Mouse (Mus musculus) lung, adult 18-20 months (tissue): ENCODE results near the gene Rasgrf1.

Experiments used
- DNase-seq, 2 experiments: peaks; one replicate each; pipeline ENCODE4 v3.0.0; 2022; ENCODE audit warnings: mixed read lengths in 2 of 2

Rasgrf1 gene

GRCm38 (mm10) chr9:89907941-89908340, 1.8 kb upstream of the Rasgrf1 start:
- no peak for DNase-seq

DNA sequence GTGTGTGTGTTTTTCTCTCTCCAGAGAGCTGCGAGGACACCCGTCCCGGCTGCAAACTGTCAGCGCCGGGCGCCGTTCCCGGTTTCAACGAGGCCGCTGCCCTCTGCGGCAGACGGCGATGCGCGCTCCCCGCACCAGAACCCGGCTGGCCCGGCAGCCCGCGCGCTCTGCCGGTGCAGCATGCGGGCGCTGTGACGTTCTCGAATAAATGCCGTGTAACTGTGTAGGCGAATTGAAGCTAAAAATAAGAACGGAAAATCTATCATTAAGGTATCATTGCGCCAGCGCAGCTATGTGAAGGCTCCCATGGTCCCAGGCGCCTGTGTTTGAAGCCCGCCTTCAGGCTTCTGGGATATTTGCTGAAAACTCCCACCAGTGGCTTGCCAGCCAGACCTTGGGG, 1.1 kb upstream of the Rasgrf1 start:
- DNase-seq = no peak

- no peak for DNase-seq
Measured at GRCm38 (mm10) chr9:89910011-89910400, 298 bp downstream of the Rasgrf1 start.

DNA sequence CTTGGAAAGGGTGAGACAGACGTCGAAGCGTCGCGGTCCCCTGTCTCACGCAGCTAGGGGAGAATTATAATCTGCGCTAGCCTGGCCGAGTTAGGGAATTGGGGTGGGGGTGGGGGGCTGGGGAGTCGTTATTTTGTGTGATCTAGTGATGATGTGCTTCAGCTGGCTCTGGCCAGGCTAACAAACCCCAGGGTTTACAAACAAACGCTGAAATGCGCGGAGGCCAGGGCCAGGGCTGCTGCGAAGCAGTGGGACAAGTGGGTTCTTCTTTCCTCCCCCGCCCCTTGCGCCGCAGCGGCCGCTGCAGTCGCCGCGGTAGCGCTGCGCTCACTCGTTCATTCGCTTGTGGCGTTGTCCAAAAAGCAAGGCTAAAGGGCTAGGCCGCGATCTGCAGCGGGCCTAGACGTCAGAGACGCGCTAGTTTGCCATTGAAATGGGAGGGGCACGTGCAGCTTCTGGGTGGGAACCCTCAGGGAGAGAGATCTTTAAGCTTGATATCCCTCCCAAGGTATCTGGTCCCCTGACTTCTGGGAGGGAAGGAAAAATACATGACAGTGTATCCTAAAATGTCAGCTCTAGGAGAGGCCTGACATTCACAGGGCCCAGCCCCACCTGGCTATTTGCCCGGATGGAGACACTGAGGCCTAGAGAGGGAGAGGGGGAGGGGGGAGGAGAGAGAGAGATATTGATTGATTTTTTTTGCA, 1.2 kb downstream of the Rasgrf1 start:
- no peak for DNase-seq

DNA sequence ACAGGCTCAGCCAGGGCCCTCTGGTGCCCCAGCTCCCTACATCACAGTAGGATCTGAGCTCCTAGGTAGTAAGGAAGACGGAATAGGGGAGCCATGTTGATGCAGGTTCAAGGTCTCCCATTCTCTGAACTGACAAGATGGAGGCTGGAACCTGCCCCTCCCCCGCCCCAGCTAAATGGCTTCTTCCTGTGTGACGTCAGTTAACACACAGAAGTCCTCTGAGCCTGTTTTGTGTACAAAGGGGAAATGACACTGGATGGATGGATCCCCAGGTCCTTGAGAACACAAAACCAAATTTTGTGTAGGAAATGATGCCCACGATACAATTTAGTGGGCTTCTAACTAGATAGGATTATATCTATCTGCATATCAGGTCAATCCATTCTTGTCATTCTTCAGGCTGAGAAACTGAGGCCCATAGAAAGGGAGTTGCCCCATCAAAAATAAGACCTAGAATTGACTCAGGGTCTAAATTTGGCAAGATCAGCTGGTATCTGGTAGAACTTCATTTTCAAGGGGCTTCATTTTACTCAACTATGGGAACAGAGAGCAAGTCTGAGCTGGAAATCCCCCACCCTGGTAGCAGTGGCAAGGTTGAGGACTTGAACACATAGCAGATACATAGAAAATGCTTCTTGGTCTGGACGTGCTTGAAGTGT, 2.3 kb downstream of the Rasgrf1 start:
- no peak for DNase-seq

- DNase-seq = no peak
Measured at GRCm38 (mm10) chr9:89913135-89913534, 3.4 kb downstream of the Rasgrf1 start.

DNA sequence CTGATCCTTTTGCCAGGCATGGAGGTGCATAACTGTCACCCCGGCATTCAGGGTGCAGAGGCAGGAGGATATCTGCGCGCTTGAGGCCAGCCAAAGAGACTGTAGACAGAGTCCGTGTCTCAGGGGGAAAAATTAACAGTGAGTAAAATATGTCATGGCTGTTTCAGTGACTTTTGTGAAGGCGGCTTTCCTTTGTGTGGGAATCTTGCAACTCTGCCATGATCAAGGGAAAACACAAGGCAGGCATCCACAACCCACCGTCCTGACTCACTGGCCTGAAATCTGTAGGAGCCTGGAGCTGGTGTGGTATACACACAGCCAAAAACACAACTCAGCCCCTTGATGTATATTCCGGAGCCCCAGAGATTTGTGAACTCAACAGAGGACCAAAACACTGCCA, 6.8 kb downstream of the Rasgrf1 start:
- DNase-seq = no peak

DNA sequence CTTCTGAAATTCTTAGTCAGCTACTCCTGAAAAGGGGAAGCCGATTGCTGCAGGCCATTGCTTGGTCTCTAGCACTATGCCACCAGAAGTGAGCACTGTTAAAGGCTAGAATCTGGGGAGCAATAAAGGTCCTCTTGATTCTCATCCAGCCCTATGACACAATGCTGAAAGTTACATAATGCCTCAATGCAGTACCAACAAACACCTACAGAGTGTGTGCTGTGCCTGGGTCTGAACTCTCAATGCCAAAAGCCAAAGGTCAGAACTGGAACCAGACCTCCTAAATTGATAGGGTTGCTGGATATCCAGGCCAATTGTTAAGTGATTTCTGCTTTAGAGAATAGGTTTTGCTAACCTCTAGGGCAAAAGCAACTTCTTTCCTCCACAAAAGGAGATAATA, 7.7 kb downstream of the Rasgrf1 start:
- no peak for DNase-seq

- no peak for DNase-seq
Measured at GRCm38 (mm10) chr9:89918832-89919231, 9.1 kb downstream of the Rasgrf1 start.

GRCm38 (mm10) chr9:89921121-89921520, 11.4 kb downstream of the Rasgrf1 start:
- DNase-seq = no peak

DNA sequence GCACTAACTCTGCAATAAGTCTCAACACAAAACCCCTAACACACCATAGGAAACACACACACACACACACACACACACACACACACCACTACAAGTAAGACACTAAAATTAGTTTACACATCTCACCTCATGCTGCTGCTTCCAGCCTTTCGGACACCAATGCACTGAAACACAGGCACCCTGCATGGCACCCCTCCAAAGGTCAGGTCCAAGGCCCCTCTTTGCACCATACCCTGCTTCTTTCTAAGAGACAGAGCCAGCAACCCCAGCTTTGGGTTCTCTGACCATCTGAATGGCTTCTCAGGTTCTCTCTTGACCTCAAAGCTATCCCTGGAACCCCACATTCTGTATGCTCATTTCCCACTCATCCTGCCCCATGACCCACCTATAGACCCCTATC, 13.0 kb downstream of the Rasgrf1 start:
- DNase-seq = no peak

DNA sequence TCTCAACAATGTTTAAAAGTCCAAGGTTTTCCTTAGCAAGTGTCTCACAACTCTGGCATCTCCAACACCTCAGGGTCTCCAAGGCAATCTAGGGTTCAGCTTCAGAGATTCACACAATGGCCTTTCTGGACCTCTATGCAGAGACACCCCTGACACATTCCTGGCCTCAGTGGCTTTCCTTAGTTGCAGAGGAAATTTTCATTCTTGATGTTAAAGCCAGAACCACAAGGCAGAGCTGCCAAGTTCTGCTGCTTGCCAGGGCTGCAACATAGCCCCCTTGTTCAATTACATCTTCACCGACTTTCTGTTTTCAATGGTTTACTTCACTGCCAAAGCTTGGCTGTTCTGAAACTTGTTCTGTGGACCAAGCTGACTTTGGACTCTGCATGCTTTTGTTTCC, 15.1 kb downstream of the Rasgrf1 start:
- no peak for DNase-seq

- no peak for DNase-seq
Measured at GRCm38 (mm10) chr9:89928497-89928896, 18.8 kb downstream of the Rasgrf1 start.

GRCm38 (mm10) chr9:89940428-89940827, 30.7 kb downstream of the Rasgrf1 start:
- DNase-seq = peak in 1 of 2 experiments; percentile 10

GRCm38 (mm10) chr9:89946830-89947229, 37.1 kb downstream of the Rasgrf1 start:
- DNase-seq = no peak

DNA sequence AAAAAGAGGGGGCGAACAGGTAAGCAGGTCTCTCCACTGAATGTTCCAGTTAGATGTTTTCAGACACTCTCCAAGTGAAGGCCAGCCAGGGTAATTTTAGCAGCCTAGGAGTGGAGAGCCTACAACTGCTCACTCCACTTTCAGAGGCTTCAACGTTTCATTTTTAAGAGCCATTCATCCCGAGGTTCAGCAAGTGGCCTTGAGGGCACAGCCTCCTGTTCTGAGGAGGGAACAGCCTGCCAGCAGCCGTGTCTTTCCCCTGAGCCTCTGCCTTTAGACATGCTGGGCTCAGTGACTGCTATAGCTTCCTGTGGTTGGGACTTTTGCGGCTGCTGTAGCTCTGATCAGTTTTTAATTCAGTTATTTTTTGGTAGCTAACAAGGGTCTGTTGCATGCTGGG, 38.9 kb downstream of the Rasgrf1 start:
- DNase-seq = no peak

- DNase-seq = peak in 1 of 2 experiments; percentile 1
Measured at GRCm38 (mm10) chr9:89953596-89954215, 44.0 kb downstream of the Rasgrf1 start.

DNA sequence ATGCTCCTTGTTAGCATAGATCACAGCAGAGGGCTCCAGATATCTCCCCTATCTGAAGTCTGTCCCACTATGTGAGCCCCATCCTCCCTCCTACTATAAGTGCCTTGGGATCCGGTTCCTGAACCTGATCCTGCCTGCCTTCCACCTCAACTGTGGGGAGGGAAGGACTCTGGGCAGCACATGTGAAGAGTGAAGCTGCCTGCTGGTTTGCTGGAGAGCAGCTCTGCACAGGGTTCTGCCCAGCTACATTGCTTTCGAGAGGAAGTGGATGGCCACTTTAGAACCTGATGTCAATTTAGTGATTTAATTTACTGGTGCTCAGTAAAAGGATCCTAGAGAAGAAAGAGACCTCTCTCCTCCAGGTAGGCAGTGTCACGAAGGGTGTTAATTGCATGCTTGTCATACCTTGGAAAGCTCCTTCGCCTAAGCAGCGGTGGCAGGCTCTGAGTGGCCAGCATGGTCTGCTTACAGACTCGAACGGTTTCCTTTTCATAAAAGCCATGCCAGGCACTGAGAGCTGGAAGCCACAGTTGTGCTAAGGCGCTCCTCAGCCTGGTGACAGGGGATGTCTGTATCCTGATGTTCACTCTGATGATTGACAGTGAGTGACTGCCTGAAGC, 45.3 kb downstream of the Rasgrf1 start:
- DNase-seq = peak in 1 of 2 experiments; percentile 4

GRCm38 (mm10) chr9:89958959-89959358, 49.3 kb downstream of the Rasgrf1 start:
- DNase-seq = no peak

- no peak for DNase-seq
Measured at GRCm38 (mm10) chr9:89964091-89964490, 54.4 kb downstream of the Rasgrf1 start.

DNA sequence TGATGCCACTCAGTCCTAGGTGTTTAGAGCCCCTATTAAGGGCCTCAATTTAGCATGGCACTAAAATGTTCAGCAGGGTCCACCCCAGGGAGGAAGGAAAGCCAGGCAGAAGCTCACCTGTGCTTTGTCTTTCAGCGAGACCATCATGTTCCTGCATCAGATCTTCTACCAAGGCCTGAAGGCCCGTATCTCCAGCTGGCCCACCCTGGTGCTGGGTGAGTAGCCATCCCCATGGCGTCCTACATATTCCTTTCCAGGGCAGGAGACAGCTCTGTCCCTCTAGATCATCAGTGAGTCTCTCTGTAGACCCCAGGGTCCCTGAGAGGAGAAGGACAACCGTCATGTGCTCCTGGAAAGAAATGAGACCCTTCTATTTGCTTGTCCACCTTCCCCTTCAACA, 58.0 kb downstream of the Rasgrf1 start:
- no peak for DNase-seq

- DNase-seq = no peak
Measured at GRCm38 (mm10) chr9:89968836-89969450, 59.2 kb downstream of the Rasgrf1 start.

DNA sequence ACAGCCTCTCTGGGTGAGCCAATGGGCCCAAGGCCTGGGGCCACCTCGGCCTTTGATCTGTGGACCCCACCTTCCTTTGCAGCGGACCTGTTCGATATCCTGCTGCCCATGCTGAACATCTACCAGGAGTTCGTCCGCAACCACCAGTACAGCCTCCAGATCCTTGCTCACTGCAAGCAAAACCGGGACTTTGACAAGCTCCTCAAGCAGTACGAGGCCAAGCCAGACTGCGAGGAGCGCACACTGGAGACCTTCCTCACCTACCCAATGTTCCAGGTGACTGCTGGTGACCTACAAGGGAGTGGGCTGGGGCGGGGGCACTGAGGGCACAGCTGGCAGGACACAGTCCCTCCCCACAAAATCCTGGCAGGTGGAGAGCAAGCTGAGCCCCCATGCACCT, 60.6 kb downstream of the Rasgrf1 start:
- DNase-seq = no peak
